Mouse (Mus musculus): ENCODE measurements around the gene BC048671.
A peak's percentile ranks its signal among the peaks of the same experiment; 100 is the strongest.

The BC048671 gene

DNA sequence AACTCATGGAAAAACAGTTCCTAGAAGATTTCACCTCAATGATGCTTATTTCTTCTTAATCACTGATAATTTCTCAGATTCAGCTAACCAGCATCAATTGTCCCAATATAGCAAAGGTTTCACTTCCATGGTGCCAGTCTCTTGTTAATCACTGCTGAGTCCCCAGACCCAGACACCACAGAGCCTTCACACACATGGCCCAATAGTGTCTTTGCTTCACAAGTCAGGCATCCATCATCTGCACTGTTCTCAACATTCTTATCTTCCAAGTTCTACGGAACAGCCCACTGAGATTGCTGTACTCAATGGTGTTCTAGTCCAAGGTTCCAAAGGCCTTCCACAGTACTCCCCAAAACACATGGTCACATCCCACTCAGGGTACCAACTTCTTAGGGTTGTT lies at the start of gene BC048671:
Gene BC048671 (plus strand): TSS at position 301 of the 400 bp plus-strand sequence.
- DNase-seq: no peak

DNA sequence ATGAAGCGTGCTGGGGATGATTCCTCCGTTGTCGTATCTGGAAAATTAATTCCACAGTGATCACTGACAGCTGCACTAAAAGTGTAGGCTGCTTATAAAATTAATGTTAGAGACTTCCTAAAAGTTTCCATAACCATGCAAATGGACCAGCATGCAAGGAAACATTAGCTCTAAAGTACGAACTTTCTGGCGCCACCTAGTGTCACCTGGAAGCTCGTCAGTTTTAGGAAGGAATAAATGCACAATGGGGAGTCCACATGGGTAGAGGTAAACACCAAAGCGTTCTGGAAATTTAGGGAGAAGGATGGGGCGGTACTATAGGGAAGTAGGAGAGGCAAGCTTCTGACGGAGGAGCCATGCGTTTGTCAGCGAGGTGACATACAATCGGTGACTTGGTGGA lies 12.8 kb upstream of the BC048671 start:
- no peak for DNase-seq

DNA sequence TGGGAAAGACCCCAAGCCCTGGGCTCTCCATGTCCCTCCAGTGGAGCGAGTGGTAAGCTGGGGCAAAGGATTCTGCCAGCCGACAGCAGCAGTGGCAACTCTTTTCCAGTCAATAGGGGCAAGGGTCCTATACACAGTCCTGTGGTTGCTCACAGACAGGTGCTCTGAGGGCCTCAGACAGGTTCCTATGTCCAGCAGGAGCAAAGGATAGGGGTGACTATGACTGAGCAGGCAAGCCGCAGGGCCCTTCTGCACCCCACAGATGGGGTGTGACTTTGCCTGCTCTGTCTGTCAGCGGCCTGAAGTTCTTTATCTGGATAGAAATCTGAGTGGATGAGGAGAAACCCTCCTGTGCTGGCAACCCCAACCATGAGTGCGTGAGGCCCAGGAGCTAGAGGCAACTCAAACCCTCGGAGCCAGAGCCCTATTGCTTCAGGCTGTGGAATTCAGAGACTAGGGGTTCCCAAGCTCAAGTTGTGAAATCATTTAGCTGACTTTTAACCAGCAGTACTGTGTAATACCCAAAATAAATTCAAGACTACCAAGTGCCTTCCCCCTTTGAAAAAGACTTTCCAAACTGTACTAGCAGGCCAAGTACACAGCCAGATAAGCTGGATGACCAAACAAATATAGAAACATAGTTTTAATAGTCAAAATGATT lies 5.4 kb downstream of the BC048671 start:
- no peak for DNase-seq

DNA sequence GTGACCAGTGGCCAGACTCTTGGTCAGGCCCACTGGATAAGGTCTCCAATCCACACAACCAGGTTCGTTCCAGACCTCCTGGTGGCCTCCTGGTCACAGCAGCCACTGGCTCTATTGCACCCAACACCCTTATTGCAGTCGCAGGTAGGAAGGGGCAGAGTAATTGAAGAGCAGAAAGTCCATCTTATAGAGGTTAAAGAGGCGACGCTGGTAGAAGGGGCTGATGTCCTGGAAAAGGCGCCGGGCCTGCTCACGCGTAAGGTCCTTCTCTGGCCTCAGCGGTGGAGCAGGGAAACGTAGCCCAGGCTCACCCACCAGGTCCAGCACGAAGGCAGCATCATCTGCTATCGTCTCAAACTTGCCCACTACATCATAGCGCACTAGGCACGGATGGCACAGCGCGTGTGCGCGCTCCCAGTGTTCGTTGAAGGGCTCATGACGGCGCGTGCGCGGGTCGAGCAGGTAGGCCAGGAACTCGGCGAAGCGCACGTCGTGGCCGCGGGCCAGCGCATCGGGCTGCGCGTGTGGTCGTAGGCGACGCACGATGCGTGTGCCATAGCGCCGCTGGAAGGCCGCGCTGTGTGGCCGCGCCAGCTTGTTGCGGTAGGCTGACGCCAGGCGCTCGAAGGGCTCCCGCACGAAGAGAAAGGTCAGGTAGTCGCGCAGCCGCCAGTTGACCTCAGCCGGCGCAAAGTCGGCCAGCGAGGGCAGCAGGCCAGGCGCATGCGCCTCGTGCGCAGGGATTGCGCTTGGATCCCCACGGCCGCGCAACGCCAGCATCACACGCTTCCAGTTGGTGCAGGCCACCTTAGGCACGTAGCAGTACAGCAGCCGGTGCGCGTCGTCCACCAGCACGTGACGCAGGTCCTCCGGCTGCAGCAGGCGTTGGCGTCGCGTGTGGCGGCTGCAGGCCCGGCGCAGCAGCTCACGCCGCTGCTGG lies 8.1 kb downstream of the BC048671 start:
- DNase-seq: no peak

DNA sequence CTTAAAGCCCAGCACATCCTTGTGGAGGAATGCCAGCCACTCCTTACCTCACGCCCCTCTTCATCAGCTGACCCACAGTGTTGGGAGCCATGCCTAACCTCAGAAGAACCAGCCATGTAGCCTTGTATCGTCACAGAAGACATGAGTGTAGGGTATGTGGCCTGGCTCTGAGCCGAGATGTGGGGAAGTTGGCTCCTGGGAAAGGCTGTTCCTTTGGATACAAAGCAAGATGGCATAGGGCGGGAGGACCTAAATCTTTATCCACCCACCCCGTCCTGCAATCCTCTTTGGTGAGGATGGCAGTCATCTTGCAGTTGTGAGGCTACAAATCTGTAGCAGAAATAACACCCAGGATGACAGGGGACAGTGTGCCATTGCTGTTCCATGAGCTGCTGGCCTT lies 14.9 kb downstream of the BC048671 start:
- no peak for DNase-seq

DNA sequence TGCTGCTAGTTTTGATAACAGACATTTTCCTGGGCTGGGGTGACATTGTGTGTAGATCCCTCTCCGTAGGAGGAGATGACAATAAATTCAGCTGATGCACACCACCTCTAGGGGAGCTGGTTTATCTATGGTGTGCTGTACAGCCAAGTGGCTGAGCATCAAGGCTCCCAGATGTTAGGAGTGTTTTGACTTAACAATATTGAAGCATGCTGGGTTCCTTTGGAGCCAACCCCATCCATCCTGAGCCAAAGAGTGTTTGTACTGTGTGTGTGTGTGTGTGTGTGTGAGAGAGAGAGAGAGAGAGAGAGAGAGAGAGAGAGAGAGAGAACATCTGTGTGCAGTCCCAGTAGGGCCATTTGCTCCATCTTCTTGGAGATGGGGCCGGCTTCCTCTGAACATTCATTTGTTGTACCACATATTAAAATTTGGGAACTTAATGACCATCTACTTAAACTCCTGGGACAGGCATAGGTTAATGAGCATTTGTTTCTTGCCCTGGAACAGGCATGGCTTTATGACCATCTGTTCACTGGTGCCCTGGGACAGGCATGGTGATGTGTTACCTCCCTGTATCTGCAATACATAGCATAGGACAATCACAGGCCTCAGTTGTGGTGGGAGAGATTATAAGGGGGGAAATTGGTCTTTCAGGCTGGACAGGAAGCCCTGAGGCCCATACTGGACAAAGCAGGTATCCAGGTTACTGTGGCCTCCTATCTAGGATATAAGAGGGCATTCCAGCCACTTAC lies 16.7 kb downstream of the BC048671 start:
- no peak for DNase-seq

DNA sequence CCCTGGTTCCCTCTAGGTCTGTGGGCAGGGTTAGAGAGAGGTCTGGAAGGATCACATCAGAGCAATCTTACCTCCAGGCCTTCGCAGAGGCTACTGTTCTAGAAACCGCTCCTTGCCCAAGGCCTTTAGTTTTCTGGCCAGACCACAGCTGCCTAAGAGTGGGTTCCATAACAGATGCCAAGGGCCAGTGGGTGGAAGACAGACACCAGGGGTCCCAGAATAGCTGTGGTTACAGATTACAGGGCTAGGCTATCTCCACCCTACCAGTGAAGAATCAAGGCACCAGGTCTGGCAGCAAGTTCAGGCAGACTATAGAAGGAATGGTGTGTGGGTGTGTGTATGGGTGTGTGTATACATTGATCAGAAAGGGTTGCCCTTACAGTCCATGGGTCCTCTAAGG lies 18.0 kb downstream of the BC048671 start:
- DNase-seq: no peak

DNA sequence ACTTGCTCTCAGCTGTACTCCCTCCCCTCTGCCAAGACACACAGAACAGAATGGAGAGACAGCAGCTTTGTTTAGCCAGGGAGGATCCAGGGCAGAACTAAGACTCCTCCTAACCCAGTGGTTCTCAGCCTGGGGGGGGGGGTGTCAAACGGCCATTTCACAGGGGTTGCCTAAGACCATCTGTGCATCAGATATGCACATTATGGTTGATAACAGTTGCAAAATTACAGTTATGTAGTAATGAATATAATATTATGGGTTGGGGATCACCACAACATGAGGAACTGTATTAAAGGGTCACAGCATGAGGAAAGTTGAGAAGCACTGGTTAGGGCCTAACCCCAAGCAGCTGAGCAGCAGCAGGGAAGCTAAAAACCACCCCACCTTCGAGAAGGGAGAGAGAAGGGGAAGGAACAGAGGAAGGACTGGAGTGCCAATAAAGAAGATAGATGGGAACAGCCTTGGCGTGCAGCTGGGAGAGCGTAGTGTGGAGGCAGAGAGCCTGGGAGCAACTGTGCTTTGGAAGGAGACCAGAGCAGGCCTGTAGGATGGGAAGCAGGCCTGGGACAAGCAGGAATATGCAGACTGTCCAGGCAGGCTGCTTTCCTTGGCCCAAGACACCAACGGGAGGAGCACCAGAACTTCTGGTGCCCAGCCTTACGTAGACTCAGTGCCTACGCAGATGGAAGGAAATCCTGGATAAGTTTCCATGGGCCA lies 18.6 kb downstream of the BC048671 start:
- DNase-seq: no peak

DNA sequence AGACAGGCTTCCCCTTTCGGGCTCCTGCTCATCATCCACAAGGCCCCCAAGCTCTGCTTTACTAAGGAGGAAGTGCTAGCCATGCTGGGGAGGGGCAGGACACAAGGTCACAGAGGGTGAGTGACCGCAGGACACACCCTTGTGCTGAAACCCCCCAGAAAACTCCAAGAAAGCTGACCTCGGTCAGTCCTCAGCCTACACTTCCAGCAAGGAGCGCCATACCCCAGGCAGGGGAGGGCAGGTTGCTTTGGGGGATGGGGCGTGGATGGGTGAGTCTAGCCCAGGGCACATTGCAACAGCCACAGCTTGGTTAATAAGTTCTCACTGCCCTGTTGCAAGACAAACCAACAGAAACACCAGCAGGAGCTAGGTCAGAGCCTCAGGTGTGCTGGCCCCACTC lies 19.4 kb downstream of the BC048671 start:
- DNase-seq: no peak

DNA sequence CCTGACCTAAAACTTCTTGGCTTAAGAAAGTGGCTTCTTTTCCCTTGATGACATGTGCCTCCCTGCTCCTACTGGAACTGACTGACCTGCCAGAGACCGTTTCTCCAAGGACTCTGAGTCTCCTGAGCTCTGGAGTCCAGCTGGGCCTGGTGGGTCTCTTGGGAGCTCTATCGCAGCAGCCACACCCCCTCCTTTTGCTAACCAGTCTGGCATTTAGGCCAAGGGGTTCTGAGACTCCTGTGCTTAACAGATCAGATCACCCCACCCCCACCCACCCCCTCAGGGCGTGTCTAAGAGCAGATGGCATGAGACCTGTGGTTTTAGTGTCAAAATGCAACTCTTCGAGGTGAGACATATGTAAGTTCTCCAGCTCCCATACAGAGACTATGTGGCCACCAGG lies 20.8 kb downstream of the BC048671 start:
- no peak for DNase-seq

DNA sequence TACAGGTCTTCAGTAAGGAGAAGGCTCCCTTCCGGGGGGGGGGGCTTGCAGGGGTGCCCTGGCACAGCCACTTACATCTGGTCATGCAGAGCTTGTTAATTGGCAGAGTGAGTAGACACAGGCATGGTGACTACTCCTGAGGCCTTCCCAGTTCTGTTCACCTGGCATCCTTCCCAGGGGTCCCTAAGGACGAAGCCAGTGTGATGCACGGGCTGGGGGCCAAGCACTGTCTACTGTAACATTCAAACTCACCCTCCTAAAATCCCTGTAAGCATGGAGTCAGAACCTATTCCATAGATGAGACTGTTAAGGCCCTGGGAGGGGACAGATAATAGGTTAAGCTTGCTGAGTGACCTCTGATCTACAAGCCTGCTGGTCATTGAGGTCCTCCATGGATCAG lies 23.0 kb downstream of the BC048671 start:
- DNase-seq: no peak

DNA sequence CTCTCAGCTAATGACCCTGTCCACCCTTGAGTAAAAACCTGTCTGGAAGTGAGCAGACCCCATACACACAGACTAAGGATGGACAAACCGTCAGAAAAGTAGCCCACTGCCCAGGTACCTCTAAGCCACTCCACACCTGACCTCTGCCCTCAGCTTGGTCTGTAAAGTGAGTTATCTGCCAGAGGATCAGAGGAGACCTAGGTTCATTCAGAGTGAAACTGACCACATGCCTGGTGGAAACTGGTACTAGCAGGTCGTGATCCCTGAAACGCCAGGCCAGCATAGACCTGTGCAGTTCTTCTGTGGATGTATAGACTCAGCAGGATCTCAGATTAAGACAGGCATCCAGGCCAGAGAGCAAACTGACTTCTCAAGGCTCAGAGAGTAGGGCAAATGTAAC lies 23.4 kb downstream of the BC048671 start:
- no peak for DNase-seq

DNA sequence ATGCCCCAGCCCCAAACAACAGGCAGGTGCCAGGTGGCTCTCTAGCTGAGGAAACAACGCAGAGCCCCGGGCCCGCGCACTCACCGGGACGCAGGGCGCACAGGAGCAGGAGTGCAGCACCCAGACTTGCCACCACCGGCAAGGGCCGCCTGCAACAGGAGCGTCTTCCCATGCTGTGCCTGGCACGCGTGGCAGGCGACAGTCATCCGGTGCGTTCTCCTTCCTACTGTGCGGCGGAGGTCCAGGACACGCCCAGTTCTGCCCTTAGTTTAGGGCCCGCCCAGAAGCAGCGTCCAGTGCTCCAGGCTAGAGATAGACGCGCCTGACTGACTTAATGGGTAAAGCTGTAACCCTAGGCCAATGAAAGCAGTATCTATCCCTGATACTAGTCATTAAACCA lies 24.0 kb downstream of the BC048671 start, which contains the start of gene Chst13:
Gene Chst13 (minus strand): TSS at position 195 of the 400 bp plus-strand sequence.
- DNase-seq: no peak

DNA sequence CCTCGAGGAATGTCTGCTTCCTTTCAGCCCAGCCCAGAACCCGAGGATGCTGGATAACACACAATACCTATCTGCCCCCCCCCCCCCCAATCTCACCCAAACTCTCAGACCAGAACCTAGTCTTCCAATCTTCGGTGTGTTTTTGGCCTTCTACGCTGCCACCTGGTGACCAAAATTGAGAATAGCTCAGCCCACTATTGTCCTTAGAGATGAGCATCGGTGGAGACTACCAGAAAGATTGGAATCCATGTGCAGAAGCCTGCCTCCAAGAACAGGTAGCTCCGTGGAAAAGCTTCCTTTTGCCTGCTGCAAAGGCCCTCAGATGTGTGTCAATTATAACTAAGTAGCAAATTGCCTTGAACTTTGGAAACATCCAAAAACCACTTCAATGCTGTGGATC lies 26.7 kb downstream of the BC048671 start:
- DNase-seq: peak; percentile 16

DNA sequence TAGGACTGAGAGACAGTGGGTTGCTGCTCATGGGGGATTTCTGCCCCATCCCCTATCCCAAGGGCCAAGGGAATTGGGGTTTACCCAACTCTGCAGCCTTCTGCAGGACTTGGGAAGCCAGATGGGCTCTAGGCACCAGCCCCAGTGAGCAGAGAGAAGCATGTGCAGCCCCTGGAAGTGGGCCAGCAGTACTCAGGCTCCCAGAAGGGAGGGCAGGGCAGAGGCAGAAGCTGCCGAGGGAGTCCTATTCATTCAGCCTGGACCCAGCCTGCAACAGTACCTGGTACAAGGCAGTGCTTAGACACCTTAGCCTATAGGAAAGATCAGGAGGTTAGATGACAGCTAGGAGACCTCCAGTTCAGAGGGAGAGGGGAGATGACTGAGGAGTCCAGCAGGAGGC lies 28.9 kb downstream of the BC048671 start:
- peak; percentile 60 for DNase-seq

DNA sequence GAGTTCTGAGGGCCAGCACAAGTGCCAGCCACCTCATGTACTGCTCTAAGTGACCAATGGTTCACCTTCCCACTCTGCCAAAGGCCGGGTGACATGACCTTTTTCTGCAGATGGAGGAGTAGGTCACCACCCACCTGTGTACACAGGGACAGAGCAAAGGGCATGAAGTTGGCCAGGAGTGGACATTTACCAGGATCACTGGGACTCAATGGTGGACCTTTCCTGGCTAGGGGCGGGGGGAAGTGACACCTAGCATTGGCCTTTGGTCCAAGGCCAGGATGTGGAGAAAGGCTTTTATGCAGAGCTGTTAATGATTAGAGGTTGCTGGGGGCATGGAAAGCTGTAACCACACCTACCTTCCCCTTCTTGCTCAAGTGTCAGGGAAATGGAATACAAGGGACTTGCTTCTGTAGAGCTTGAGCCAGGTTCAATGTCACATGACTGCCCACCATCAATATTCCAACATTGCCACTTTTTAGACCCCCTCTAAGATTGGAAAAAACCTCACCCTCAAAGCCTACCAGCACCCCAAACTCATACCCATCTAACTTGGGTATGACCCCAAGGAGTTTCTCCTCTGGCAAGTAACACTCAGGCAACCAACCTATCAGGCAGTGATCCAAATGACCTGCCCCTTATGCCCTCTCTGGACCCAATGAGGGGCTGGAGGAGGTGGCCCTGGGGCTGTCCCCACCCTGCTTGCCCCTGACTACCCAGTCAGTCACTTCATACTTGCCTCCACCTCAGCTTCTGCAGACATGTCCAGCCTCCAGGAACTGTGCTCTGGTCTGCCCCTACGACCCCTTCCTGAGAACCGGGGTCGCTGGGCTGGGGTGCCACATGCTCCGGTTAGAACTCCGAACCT lies 31.8 kb downstream of the BC048671 start, which contains the start of gene Uroc1:
Gene Uroc1 (plus strand): TSS at position 724 of the 865 bp plus-strand sequence.
- no peak for DNase-seq

DNA sequence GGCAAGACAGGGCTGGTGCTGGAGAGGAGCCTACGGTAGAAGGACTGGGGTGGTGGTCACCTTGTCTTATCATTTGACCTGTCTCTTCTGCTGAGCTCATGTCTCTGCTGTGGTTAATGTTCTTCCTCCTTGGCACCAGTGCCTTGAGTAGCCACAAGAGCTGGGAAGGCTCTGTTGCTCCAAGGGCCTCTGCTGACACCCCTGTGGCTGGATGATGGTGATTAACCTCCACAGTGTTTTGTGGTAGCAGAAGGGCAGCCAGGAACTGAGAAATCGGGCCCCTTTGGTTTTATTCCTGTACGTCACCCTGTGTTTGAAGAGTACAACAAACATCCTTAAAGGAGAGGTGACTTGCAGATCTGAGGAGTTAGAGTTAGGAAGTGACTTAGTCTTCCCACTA lies 33.2 kb downstream of the BC048671 start:
- DNase-seq: no peak

DNA sequence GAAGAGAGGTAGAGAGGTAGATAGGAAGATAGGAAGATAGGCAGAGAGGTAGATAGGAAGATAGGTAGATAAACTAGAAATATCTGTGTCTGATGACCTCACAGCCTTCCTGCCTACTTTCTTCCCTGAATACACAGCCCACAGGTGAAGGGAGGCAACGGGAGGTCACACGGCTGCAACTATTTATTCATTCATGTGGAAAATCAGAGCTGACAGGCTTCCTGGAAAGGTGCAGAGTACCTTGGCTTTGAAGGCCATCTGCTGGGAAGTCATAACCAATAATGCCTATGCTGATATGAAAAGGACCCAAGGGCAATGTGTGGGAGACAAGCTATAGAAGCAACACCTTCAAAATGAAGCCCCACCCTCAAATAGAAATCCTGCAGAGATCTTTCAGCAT lies 41.3 kb downstream of the BC048671 start:
- peak; percentile 35 for DNase-seq

DNA sequence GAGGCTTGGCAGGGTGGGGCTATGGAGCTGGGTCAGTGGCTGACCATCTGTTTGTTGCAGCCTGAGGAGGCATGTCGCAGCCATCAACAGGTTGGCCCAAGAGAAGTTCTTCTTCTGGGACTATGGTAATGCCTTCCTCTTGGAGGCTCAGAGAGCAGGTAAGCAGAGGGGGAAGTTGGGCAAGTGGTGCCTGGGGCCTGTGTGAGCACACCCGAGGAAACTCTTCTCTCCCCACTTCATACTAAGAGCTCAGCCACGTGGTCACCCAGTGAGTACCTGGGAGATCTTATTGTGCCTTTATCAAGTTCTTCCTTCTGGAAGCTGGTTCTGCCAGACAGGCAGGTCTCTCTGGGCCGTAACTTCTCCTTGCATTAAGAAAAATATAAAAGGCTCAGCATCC lies 46.2 kb downstream of the BC048671 start:
- no peak for DNase-seq

DNA sequence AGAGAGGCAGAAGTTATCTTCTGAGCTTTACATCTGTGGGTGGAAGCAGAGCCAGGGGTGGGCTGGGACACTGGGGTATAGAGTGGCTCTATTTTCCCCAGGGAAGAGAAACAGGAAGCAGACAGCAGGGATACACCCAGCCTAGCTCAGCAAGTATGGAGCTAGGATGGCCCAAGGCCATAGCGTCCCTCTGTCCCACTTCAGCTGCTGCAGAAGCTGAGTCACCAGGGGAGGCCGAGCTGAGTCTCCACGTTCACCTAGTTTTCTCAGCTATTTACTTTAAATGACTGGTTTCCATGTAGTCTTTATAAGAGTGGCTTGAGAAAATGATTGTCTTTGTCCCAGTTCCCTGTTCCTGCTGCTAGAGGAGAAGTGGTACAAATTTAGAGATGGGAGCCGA lies 47.5 kb downstream of the BC048671 start:
- DNase-seq: no peak

DNA sequence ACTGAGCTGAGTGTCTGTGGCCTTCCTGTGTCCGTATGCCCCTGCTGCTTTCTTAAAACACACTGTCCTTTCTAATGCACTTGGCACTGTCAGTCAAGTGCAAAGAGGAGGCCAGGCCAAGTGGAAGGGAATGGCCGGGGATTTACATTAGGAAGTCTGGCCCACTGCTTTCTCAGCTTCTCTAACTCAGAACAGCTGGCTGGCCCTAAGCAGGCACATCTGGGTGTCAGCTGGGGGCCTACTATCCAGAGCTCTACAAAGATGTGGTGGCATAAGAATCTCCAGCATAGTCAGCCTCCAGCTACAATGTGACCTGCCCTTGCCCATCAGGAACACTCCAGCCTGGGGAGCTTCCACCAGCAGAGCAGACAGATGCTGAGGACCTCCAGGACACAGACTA lies 49.0 kb downstream of the BC048671 start:
- DNase-seq: no peak
